Mouse (Mus musculus): ENCODE results near the gene Nol4l.

DNA sequence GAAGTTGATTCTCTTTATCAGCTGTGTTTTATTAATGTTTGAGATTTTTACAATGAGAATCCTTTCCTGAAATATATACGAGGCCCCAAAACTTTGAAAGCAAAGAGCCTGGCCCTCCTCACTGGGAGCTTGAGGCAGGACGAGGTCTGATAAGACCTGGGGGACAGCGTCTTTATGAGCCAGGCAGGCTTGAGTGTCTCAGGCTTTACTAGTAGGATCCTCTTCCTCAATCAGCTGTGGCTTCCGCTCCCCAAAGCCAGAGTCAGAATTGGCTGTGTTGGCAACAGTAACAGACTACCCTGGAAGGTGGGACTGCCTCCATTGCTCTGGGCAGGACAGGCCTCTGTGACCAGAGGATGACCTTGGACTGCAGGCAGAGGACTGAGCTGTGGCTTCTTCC lies 38.2 kb upstream of the Nol4l start:
- no peak for TF ChIP-seq POLR2A (IDR thresholded peaks at IDR 0.05; ENCODE audit: low read depth, low read length)
- no peak for TF ChIP-seq CTCF (IDR thresholded peaks at IDR 0.05; ENCODE audit: extremely low read depth, insufficient read length, insufficient replicate concordance, low read depth, low read length)

All from small intestine, adult 2 months (tissue).